Mouse (Mus musculus) frontal cortex, postnatal 14 days (tissue): Measurements from ENCODE around the gene Coq7.

ENCODE experiments used
- DNase-seq, 2 experiments: peaks; one replicate each; pipeline ENCODE4 v3.0.0; 2022; ENCODE audit warnings: low spot score in 2 of 2

Gene Coq7

GRCm38 (mm10) chr7:118533178-118533578 lies at the start of gene Coq7:
Coq7 (minus strand) TSS chr7:118533356.
- DNase-seq, result peak; percentile 94 to 95

- no peak for DNase-seq
Observed at GRCm38 (mm10) chr7:118579938-118580337, 46.8 kb upstream of the Coq7 start.

- DNase-seq, result no peak
Observed at GRCm38 (mm10) chr7:118578269-118578668, 45.1 kb upstream of the Coq7 start.

- no peak for DNase-seq
Observed at GRCm38 (mm10) chr7:118572039-118572438, 38.9 kb upstream of the Coq7 start.

- no peak for DNase-seq
Observed at GRCm38 (mm10) chr7:118571350-118571749, 38.2 kb upstream of the Coq7 start.

DNA sequence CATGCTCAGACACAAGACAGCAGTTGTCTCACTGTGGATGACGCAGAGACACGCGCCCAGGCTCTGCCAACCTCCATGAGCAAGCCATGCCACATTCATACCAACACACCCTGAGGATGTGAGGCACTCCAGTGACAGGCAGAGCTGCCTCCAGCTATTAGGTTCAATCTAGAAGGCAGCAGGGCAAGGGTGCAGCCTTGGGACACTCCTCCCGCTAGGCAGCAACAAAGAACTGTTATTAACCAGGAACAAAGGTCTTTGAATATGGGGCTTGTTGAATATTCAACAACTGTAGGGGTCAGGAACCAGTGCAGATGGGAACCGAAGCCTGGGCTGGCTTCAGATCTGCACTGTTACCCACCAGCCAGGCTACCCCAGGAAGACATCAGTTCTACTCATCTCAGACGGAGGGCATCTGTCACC lies 36.0 kb upstream of the Coq7 start:
- no peak for DNase-seq

GRCm38 (mm10) chr7:118554290-118554689 lies 21.1 kb upstream of the Coq7 start:
- no peak for DNase-seq

GRCm38 (mm10) chr7:118553881-118554280 lies 20.7 kb upstream of the Coq7 start:
- no peak for DNase-seq

- no peak for DNase-seq
Observed at GRCm38 (mm10) chr7:118547451-118547850, 14.3 kb upstream of the Coq7 start.

- DNase-seq, result no peak
Observed at GRCm38 (mm10) chr7:118544128-118544527, 11.0 kb upstream of the Coq7 start.

DNA sequence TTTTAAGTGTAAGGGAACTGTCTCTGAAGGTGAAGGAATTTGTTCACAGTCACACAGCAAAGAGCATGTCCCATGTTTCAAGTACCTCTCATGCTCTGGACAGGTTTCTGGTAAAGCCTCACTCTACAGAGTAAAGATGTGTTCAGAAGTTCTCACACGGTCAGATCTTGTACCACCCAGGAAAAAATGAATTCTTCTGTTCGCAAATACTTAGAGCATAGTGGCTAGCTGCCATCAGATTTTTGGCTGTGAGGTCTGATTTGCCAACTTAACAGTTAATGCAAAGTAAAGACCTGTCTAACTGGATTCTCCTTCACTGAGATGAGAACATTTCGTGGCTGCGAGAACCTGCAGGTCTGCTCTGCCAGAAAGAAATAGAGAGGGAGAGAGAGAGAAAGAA lies 1.9 kb upstream of the Coq7 start:
- DNase-seq, result no peak

DNA sequence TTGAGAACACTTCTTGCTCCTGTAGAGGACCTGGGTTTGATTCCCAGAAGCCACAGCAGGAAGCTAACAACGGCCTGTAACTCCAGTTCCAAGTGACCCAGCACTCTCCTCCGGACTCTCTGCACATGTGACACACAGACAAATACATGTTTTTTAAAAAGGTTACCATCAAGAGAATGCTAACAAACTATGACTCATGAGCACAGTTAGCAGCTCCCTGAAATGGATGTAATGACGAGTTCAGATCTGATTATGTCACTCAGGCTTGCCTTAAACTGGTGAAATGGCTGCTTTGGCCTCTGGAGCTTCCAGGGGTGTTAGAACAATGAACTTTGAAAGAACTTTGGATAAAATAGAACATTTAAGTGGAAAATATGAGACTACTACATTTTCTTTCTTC lies 1.2 kb upstream of the Coq7 start:
- DNase-seq, result no peak

DNA sequence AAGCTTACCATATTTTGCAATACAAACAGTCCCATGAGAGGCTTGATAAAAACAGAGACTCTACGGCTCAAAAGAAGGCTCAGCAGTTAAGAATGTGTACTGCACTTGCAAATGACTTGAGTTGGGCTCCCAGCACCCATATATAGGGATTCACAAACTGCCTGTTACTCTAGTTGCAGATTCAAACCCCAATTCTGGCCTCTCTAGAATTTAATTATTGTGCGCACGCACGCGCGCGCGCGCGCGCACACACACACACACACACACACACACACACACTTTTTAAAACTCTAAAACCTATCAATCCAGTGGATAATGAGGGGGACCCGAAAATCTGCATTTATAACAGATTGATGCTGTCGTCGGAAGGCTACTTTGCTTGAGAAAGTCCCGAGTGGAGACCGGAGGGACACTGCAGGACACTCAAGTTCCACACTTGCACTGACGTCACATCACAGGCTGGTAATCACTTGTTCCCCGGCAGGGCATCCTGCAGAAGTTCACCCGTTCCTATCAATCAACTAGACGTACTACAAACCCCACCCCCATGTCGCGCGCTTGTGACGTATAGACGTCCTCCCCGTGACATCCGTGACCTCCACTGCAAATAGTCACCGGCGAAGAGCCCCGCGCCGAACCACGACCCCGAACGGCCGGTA lies 508 bp downstream of the Coq7 start:
- peak; percentile 94 to 96 for DNase-seq

- no peak for DNase-seq
Observed at GRCm38 (mm10) chr7:118526967-118527366, 6.2 kb downstream of the Coq7 start.

DNA sequence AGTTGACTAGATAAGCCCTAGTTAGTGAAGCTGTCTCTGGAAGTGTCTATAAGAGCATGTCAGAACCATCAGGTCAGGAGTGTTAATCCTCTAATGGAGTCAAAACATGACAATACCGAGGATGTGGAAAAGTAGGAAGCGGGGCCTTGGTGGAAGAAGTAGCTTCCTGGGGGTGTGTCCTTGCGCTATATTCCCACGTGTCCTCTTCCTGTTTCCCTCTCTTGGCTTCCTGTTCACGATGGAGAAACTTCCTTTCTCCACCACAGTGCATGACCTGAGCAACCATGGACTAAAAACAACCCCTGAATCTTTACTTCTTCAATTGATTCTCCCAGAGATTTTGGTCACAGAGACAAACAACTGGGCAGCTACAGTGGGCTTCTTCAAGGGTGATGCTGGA lies 11.1 kb downstream of the Coq7 start:
- no peak for DNase-seq

DNA sequence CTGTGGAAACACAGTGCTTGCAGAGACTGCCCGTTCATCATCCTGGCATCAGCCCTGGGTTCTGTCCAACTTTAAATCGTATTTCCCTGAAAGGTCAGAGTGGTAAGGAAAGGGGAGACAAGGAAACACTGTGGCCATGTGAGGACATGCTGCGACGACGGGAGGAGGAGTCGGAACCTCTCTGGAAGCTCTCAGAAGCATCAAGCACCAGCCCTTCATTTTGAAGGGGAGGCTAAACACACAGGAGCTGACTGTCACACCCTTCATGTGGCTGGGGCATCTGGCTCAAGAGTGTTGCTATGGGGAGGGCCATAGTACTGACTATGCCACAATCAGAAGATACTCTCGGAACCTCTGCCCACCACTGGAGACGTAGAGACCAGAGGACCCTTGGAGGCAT lies 13.5 kb downstream of the Coq7 start:
- DNase-seq, result no peak

DNA sequence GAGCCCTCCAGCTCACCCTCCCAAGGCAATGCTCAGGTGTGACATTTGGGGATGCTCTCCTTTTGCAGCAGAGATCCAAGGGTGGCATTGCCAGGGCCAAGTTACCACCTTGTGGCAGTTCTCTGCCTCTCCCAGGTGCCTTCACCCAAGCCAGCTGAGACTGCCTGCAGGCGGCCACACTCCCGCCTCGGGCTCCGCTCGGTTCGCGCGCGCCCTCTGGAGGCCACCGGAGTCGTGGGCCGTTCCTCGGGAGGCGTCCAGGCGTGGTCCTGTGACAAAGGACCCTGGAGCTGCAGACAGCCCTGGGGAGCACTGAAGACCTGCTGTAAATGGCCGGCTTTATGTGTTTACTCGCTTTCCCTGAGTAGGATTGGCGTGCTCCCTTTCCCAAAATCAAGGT lies 14.5 kb downstream of the Coq7 start:
- DNase-seq, result peak in 1 of 2 experiments; percentile 67

DNA sequence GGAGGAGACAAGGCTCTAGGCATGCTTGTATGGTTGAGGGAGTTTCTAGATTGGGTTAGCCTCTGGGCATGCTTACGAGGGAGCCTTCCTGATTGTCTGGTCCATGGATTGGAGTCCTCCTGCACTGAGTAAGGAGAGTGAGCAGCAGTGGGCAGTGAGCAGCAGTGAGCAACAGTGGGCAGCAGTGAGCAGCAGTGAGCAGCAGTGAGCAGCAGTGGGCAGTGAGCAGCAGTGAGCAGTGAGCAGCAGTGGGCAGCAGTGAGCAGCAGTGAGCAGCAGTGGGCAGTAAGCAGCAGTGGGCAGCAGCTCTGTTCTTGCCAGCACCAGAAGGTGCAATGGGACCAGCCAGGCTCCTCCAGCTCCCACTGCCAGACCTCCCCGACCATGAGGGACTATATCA lies 15.3 kb downstream of the Coq7 start:
- DNase-seq, result no peak

- DNase-seq, result no peak
Observed at GRCm38 (mm10) chr7:118508556-118508955, 24.6 kb downstream of the Coq7 start.

DNA sequence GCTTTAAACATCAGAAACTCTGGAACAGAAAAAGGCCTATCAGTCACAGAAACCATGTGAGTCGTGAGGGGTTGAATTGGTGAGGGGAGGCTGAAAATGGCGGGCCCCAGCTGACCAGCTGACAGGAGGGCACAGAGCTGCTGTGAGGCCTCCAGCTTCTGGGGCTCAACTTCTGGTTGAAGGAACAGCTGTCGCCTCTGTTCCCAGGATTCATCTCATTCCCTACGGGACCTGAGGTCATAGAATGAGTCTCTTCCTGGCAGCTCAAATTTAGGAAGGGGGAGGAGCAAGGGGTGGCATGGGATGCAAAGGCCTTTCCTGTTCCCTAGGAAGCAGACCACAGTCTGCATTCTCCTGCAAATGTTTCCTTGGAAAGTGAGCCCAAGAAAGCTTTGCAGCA lies 29.3 kb downstream of the Coq7 start:
- DNase-seq, result no peak

GRCm38 (mm10) chr7:118502333-118502732 lies 30.8 kb downstream of the Coq7 start:
- DNase-seq, result no peak

DNA sequence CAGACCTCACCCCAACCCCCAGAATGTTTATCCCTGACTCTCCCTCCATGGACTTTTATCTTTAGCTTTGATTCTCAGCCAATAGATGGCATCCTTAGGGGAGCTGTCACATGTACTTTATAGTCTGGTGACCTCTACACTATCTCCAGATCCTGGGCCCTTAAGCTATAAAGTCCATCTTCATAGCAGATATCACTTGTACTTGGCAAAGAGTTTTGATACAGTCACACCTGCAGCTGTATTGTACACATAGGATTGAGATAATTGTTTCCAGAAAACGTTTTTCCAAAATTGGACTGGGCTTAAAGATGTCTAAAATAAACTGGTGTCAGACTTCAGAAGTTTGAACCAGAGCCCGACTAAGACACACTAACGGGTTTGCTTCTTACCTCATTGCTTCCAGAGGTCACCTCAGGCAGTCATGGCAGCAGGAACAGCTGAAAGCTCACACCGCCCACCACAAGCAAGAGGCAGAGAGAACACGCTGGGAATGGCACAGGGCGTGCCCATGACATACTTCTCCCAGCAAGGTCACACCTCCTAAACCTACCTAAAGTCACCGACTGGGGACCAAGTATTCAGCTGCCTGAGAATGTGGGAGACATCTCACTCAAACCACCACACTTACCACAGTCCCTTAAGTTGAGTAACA lies 33.2 kb downstream of the Coq7 start:
- DNase-seq, result no peak

- DNase-seq, result no peak
Observed at GRCm38 (mm10) chr7:118498984-118499783, 34.0 kb downstream of the Coq7 start.
